Mouse (Mus musculus) brain, embryonic 14.5 days (tissue): ENCODE data around the gene Ubfd1. TPM values are rescaled to one million over a fixed set of nuclear protein-coding genes. Genes with fewer than 3 reads are reported as not detected.

Experiments
- DNase-seq: peaks from one replicate; pipeline ENCODE4 v3.0.0-alpha.2; 2011; ENCODE audit warnings: low read depth
- CTCF ChIP-seq: fragments of 200-500 bp; IDR thresholded peaks from 2 replicates; pipeline ENCODE4 v1.5.1; 2012; ENCODE audit warnings: inconsistent platforms, mild to moderate bottlenecking, moderate library complexity, borderline replicate concordance; ENCODE audit not compliant: insufficient read depth, insufficient read length; ENCODE audit errors: extremely low read depth
- POLR2A ChIP-seq: fragments of 200-500 bp; IDR thresholded peaks from 2 replicates; pipeline ENCODE4 v1.6.1; 2012; ENCODE audit warnings: mild to moderate bottlenecking, inconsistent platforms, borderline replicate concordance; ENCODE audit not compliant: poor library complexity, insufficient read depth, insufficient read length, severe bottlenecking; ENCODE audit errors: extremely low read depth
- polyA plus RNA-seq: library from polyadenylated mRNA; depleted of rRNA; stranded (reverse); fragments of >200 nt; gene quantifications from 2 replicates; pipeline ENCODE4 v1.2.3, GENCODE M21; 2012; rRNA removed

Ubfd1 gene
- polyA plus RNA-seq, 1 experiment, result 89.6 TPM

DNA sequence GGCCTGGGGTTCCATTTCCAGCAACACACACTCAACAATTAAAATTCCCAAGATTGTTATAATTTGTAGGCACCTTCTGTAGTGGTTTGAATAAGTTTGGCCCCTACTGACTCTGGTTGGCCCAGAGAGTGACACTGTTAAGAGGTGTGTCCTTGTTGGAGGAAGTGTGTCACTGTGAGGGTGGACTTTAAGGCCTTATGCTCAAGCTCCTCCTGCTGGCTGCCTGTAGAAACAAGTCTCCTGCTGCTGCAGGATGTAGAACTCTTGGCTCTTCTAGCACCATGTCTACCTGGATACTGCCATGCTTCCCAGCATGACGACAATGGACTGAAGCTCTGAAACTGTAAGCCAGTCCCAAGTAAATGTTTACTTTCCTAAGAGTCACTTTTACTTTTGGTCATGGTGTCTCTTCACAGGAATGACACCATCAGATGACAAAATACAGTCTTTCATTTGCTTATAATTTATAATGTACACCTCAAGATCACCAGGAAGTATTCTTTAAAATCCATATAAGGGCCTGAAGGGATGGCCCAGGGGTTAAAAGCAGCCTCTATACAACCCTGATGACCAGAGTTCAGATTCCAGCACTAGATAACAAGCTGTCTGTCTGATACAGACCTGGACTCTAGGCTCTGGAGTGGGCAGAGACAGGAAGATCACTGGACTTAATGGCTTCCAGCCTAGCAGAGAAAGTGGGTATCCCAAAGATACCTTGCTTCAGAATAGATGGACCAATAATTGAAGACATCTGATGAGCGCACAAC, 27.8 kb downstream of the Ubfd1 start:
- TF ChIP-seq POLR2A, result no peak
- TF ChIP-seq CTCF, result no peak
- DNase-seq, result no peak

DNA sequence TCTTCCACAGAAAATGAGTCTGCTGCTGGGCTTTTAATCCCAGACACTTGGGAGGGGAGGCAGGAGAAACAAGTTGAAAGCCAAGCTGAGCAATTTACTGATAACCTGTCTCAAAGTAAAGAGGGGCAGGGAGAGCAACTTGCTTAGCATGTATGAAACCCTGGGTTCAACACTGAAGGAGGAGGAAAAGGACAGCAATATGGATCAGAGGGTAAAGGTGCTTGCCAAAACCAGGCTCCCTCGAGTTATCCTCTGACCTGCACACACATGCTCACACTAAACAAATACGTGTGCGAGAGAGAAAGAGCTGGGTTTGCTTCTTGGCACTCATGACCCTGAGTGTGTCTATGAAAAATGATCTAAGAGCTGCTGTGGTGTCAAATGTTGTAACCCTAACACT, 31.0 kb downstream of the Ubfd1 start:
- no peak for DNase-seq
- TF ChIP-seq CTCF (no peak), POLR2A (no peak)

DNA sequence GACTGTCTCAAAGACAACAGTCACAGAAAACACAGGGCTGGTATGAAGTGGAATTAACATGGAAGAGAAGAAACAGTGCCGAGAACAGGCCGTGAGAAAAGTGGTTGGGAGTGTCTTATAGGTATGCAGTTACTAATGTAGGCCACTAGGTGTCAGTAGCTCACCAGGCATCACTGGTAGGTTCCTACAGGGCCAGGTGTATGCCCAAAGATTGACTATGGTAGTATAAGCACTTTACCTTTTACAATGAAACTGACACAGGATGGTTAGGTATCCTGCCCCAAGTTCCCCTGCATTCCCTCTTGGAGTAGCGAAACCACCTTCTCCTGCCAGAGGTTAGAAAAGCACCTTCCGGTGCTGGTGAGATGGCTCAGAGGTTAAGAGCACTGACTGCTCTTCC, 32.2 kb downstream of the Ubfd1 start:
- DNase-seq, result peak; percentile 68
- no peak for TF ChIP-seq POLR2A
- peak; percentile 75; the same call in 1 of the 2 replicates for TF ChIP-seq CTCF

DNA sequence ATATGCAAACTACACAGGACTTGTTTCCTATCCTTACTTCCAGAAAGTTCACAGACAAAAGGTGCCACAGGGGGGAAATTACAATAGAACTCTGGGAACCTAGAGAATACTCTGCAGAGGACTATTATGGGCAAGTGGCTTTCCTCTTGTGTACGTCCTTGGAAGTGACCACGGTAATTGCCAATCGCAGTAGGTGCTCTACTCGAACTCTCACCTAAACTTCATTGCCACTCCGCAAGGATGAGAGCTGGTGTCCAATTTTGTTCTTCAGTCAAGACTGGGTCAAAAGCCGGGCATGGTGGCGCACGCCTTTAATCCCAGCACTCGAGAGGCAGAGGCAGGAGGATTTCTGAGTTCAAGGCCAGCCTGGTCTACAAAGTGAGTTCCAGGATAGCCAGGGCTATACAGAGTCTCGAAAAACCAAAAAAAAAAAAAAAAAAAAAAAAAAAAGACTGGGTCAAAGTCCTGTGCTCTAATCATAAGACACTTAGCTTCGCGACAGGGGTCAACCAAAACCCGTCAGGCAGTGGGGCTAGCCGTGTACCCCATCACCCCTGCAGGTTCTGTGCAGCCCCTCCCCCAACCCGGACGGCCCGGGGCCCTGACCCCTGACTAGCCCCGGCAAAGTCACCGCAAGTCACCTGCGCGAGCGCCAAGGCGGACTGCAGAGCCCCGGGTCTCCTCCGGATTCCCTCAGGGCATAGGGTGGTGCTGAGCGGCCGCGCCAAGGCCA, 34.2 kb downstream of the Ubfd1 start:
- peak; percentile 48 for DNase-seq

DNA sequence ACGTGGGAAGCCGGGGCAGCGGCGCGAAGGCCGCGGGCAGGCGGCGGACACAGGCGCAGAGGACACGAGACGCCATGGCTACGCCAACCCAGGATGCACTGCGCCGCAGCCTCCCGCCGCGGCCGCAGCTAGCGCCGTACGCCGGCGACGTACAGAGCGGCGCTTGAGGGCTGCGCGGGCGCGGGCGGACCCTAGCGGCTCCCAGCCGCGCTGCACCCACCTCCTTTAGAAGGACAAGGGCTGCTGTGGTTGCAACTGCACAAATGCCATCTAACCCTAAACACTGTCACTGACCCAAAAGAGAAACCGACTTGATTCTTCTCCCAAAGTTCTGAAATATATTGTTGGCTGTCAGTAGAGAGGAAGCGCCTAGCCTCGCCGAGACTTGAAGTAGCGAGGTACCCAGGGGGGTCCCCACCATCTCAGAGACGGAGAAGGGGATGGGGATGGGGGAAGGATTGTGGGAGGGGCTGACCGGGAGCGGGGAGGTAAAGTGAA, 34.8 kb downstream of the Ubfd1 start, which contains the start of gene Ndufab1:
Gene Ndufab1 (minus strand): TSS at position 140 of the 498 bp plus-strand sequence.
- DNase-seq, result peak; percentile 97
- TF ChIP-seq CTCF (peak; percentile 76), POLR2A (peak; percentile 33; the same call in 1 of the 2 replicates)

DNA sequence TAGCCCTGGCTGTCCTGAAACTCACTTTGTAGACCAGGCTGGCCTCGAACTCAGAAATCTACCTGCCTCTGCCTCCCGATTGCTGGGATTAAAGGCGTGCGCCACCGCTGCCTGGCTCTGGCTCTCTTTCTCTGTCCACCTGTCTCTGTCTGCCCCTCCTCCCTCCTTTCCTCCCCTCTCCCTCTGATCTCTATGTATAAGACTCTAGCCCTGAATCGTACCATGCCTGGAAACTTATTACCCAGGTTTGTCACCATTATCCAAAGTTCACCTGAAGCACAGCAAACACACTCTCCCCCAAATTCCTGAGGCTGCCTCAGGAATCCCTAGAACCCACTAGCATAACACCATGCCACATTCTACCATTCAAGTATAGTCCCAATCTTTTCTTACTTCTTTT, 41.2 kb downstream of the Ubfd1 start:
- TF ChIP-seq CTCF (no peak), POLR2A (no peak)
- DNase-seq, result no peak

DNA sequence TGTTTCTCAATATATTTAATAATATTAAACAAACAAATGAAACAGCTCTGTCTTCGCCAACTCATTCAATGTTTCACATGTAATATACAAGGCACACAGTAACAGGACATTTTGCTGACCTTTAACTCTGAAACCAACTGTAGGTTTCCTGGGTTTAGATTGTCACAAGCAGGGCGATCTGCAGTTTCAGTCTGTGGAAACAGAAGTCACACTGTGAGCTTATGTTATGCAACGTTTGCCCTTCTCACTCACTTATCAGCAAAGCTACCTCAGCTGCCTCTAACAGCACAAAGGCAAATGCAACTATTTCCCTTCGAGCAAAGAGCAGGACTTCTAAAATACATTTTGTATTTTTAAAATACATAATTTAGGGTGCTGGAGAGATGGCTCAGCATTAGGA, 56.5 kb downstream of the Ubfd1 start:
- no peak for TF ChIP-seq CTCF
- no peak for TF ChIP-seq POLR2A
- DNase-seq, result no peak

DNA sequence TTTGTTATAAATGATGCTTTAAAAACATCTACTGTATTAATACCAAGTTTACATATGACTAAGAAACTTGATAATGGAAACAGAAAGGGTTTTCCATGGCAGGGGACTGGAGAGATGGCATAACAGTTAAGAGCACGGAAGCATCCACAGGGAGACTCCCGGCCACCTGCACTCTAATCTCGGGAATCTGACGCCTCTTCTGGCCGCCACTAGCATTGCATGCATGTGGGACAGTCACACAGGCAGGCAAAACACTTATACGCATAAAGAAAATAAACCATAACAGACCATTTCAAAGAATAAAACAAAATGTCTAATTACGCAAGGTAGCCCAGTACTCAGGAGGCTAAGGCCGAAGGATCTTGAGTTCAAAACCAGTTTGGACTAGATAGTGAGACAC, 58.7 kb downstream of the Ubfd1 start:
- DNase-seq, result no peak
- TF ChIP-seq CTCF, result peak; percentile 39; the same call in 1 of the 2 replicates
- TF ChIP-seq POLR2A, result no peak

DNA sequence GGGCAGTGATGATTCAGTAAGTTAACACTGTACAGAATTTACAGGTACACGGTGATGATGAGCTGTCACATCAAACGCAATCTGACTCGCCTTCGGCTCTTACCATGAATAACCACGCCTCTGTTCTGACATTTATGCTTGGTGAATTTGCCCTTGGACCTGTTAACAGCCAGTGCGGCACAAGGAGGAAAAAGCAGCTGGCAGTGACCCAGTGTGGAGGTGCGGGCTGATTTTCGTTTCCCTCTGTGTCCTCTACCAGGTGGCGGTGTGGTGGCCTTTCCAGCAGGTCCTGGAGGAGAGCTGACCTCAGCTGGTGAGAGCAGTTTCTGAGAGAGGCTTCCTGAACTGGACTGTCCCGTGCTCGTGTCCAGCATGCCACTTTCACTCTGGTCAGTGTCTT, 60.0 kb downstream of the Ubfd1 start:
- DNase-seq, result no peak
- TF ChIP-seq CTCF, result no peak
- no peak for TF ChIP-seq POLR2A

Other genes starting within 250 kb of the Ubfd1 start
- gene Scnn1b, start 202.1 kb upstream of the Ubfd1 start, polyA plus RNA-seq, result 0.15 and 0.19 TPM in 2 replicates
- gene Cog7, start 85.5 kb upstream of the Ubfd1 start, polyA plus RNA-seq, result 12.4 and 18.3 TPM in 2 replicates
- gene Gga2, start 46.0 kb upstream of the Ubfd1 start, polyA plus RNA-seq, result 83.7 and 101 TPM in 2 replicates
- gene Ears2, start 88 bp downstream of the Ubfd1 start, polyA plus RNA-seq, result 9.8 and 11.0 TPM in 2 replicates
- gene Ndufab1, start 34.7 kb downstream of the Ubfd1 start, polyA plus RNA-seq, result 127 and 146 TPM in 2 replicates
- gene Palb2, start 65.8 kb downstream of the Ubfd1 start, polyA plus RNA-seq, result 4.7 and 7.4 TPM in 2 replicates
- 128 and 138 TPM in 2 replicates for gene Dctn5, start 65.9 kb downstream of the Ubfd1 start, polyA plus RNA-seq
- gene Plk1, start 92.3 kb downstream of the Ubfd1 start, polyA plus RNA-seq, result 28.6 and 40.6 TPM in 2 replicates
- 1.8 and 1.9 TPM in 2 replicates for gene Ern2, start 119.0 kb downstream of the Ubfd1 start, polyA plus RNA-seq
- gene Chp2, start 152.3 kb downstream of the Ubfd1 start, polyA plus RNA-seq, result 1.5 and 1.9 TPM in 2 replicates
- 44.9 and 74.2 TPM in 2 replicates for gene Prkcb, start 221.6 kb downstream of the Ubfd1 start, polyA plus RNA-seq